Mouse (Mus musculus) liver, adult 2 months (tissue): ENCODE measurements around the gene Gm10197.

Experiments used
- CTCF ChIP-seq: fragments of 200-500 bp; IDR thresholded peaks from 2 replicates; pipeline ENCODE4 v1.5.1; 2011; ENCODE audit warnings: low read depth, low read length, control low read depth
- POLR2A ChIP-seq: fragments of 200-500 bp; IDR thresholded peaks from 2 replicates; pipeline ENCODE4 v1.6.1; 2011; ENCODE audit warnings: low read length, control low read depth; ENCODE audit not compliant: insufficient read depth; ENCODE audit errors: extremely low read depth

- TF ChIP-seq CTCF = no peak
- no peak for TF ChIP-seq POLR2A
Measured at GRCm38 (mm10) chr19:53360265-53360958, 11.2 kb downstream of the Gm10197 start.
